Mouse (Mus musculus): ENCODE measurements around the gene Phgr1.
A peak's percentile ranks its signal among the peaks of the same experiment; 100 is the strongest.

Phgr1 gene

GRCm38 (mm10) chr2:118750476-118750875, 22.1 kb upstream of the Phgr1 start:
- no peak for DNase-seq (ENCODE audit: low spot score in 2 of 2)

- DNase-seq (ENCODE audit: low spot score in 2 of 2), result no peak
Observed at GRCm38 (mm10) chr2:118751896-118752791, 20.4 kb upstream of the Phgr1 start.

DNA sequence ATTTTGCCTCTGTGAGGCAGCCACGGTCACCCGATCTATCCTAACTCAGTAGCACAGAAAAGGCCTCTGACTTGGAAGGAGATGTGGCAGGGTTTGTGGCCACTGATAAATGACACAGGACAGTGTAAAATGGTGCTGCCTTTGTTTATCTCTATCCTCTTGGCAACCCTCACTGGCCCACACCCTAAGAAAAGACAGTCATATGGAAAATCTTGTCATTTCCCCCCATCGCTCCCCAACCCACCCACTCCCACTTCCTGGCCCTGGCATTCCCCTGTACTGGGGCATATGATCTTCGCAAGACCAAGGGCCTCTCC, 19.8 kb upstream of the Phgr1 start:
- DNase-seq (ENCODE audit: low spot score in 2 of 2), result no peak

DNA sequence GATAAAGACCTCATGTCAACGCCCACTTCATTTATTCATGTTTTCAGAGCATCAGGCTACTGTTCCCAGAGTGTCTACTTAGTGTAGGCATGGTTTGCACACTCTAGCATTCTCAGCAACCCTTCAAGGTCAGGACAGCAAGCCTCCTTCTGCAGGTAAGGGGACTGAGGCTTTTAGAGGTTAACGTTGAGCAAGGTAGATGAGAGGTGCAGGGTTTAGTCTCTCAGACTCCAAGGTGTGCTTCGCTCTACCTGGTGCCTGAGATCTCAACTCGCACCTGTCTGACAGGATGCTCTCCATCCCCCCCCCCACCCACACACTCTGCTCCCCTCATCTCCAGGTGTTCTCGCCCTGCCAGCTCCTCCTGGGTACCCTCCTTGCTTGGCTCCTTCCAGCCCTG, 18.4 kb upstream of the Phgr1 start:
- DNase-seq (ENCODE audit: low spot score in 2 of 2), result no peak

GRCm38 (mm10) chr2:118755407-118755806, 17.2 kb upstream of the Phgr1 start:
- DNase-seq (ENCODE audit: low spot score in 2 of 2), result no peak

DNA sequence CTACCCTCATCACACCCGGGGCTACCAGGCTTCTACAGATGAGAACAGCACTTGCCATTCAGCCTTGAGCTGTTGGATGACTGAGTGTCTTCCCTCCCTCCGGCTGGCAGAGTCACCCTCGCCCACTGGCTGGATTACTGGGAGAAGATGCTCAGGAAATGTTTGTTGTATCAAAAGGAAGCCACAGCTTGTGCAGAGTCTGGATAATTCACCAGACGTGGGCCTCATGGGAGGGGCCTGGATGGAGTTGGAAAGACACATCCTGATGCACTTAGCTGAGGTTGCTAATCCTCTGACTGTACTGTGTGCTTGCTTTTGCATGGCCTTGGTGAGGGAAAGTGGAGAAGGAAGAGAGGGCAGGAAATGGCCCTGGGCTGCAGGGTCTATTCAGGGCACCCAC, 16.5 kb upstream of the Phgr1 start:
- no peak for DNase-seq (ENCODE audit: low spot score in 2 of 2)

- peak; percentile 73 to 85 for DNase-seq (ENCODE audit: low spot score in 2 of 2)
Observed at GRCm38 (mm10) chr2:118759828-118760227, 12.7 kb upstream of the Phgr1 start.

- no peak for DNase-seq (ENCODE audit: low spot score in 2 of 2)
Observed at GRCm38 (mm10) chr2:118760311-118761025, 12.1 kb upstream of the Phgr1 start.

DNA sequence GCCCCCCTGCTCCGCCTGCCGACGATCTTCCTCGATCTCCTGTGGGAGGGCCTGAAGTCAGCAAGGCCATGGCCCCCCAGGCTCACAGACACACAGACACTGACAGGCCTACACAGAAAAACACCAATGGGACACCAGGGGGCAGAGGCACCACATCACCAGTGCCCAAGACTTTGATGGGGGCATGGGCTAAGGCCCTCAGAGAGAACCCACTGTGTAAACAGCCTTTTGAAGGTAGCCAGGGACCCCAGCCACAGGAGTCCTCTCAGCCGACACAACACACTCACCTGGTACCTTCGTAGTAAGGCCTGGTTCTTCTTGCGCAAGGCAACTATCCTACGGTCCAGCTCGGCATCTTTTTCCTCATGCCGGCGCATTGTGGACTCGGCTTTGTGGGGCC, 11.2 kb upstream of the Phgr1 start:
- DNase-seq (ENCODE audit: low spot score in 2 of 2), result no peak

- no peak for DNase-seq (ENCODE audit: low spot score in 2 of 2)
Observed at GRCm38 (mm10) chr2:118761906-118762783, 10.4 kb upstream of the Phgr1 start, which contains the start of gene Ccdc9b. Gene Ccdc9b (minus strand): TSS chr2:118762661.

- DNase-seq (ENCODE audit: low spot score in 2 of 2), result no peak
Observed at GRCm38 (mm10) chr2:118762784-118763148, 9.8 kb upstream of the Phgr1 start.

GRCm38 (mm10) chr2:118763469-118763868, 9.1 kb upstream of the Phgr1 start:
- no peak for DNase-seq (ENCODE audit: low spot score in 2 of 2)

DNA sequence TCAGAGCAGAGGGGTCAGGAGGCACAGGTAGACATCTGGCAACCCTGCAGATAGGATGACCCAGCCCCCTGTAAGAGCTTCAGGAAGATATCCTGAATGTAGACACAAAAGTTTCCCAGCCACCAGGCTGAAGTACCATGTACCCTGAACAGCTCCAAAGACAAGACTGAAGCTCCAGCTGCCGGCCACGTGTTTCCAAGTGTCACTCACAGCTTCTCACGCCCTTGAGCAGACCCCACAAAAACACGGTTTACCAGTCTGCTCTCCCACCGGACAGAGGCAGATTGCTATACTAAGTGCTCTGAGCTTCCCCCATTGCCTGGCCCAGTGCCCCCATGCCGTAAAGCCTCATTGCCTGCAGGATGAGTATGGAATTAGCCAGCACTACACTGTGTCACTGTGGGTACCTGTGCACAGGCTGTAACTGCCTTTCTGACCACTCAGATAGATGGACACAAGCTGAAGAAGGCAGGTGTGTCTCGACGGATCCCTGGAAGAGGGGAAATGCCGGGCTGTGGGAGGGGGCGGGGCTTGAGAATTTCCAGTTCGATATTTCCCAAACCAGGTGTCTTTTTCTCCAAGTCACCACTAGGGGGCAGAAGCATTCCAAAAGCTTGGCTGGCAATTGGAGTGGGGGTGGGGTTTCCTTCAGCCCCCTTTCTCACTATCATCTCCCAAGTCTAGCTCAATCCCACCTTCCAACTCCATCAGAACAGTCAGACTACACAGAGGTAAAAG, 8.3 kb upstream of the Phgr1 start:
- peak in 1 of 2 experiments; percentile 35 for DNase-seq (ENCODE audit: low spot score in 2 of 2)

DNA sequence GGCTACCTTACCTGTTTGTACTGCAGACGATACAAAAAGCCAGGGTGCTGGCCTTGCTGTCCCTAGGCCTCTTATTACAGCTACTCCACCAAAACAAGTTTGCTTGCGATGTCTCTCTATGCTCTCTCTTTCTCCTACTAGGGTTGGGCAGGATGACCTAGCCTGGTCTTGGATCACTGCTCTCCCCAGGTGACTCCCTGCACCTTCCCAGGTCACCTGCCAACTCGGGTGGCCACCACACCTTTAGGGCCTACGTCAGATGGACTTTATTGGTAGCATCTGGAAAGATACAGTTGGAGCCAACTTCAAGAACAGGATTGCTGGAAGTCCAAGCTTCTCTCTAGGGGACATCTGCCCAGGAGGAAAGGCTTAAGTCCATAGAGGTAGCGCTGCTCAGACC, 7.7 kb upstream of the Phgr1 start:
- no peak for DNase-seq (ENCODE audit: low spot score in 2 of 2)

GRCm38 (mm10) chr2:118766041-118767033, 6.2 kb upstream of the Phgr1 start:
- no peak for DNase-seq (ENCODE audit: low spot score in 2 of 2)

DNA sequence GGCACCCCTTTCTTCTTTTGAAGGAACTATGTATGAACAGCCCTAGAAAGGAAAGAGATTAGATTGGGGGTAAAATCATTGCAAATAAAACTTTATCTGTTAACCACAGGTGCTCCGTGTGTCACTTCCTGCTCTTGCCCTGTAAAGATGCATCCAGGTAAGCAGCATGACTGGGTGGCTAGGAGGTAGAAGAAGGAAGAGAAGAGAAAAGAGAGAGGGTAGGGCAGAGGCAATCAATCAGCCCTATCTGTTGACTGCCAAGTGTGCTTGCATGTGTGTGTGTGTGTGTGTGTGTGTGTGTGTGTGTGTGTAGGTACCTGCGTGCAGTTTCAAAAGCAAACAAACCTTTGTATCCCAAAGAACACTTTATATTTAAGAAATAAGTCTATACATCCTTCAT, 2.0 kb downstream of the Phgr1 start:
- no peak for DNase-seq (ENCODE audit: low spot score in 2 of 2)

GRCm38 (mm10) chr2:118775396-118775795, 2.8 kb downstream of the Phgr1 start:
- no peak for DNase-seq (ENCODE audit: low spot score in 2 of 2)

DNA sequence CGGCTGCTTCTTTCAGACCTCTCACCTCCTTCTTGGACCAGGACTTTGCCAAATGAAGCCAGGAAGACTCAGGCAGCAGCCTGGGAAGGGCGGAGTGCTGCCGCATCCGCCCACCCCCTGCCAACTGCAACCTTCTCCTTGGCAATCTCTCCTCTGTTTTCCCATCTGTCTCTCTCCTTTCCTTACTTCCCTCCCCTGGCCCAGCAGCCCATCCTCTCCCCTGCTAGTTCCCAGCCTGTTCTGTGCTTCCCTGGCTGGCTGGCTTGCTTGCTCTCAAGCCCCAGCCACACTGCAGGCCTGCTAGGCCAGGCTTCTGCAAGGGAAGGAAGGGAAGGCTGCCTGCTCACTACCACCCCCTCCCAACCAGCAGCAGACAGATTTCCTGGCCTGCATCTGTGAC, 3.3 kb downstream of the Phgr1 start:
- no peak for DNase-seq (ENCODE audit: low spot score in 2 of 2)

DNA sequence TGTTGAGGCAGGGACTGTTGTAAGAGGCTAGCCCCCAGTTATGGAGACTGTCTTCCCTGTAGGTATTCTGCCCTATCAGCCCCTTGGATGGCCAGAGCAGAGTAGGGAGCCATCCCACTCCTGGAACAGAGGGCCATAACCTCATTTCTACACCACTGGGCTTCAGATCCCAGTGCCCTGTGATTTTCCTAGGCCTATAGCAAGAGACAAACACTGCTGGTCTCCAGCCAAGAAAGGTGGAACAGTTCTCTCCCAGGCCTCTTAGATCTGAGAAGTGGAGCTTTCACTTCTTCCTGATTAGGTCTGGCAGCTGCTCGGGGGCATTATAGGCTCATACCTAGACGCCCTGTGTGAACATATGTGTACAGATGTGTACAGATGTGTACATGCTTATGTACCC, 3.7 kb downstream of the Phgr1 start:
- DNase-seq (ENCODE audit: low spot score in 2 of 2), result no peak

DNA sequence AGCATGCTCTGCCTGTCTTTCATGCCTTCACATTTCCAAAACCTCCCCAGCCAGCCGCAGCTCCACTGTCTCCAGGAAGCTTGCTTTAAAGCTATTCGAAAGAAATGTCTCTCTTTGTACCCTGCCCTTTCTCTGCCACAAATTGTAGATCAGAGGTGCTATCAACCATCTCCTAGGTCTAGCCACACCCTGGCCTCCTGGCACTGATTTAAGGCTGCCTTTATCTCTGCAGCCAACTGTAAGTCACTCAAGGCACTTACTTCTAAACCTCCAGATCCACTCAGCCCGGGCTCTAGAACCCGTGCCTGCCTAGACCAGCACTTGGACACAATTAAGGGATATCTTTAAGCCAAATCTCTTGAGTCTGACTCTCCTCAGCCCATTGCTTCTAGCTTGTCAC, 5.8 kb downstream of the Phgr1 start:
- DNase-seq (ENCODE audit: low spot score in 2 of 2), result no peak
